Mouse (Mus musculus): ENCODE measurements around the gene Uba7.
"Not testable (repeated sequence)": the region's sequence is repeated elsewhere in the genome, so short reads cannot be mapped to it uniquely, and the experiment has no call there.

GRCm38 (mm10) chr9:108013577-108013976 lies 38.3 kb downstream of the Uba7 start:
- TF ChIP-seq CTCF (conservative IDR thresholded peaks at IDR 0.05; ENCODE audit: low read length); POU5F1 (IDR thresholded peaks at IDR 0.05; ENCODE audit: borderline replicate concordance, low read length): not testable (repeated sequence)
